Mouse (Mus musculus) intestine, postnatal 0 days (tissue): ENCODE data around the gene Mink1. TPM values are rescaled to one million over a fixed set of nuclear protein-coding genes. Genes with fewer than 3 reads are reported as not detected.
"Not testable (repeated sequence)": the region's sequence is repeated elsewhere in the genome, so short reads cannot be mapped to it uniquely, and the experiment has no call there.

Source experiments
- ATAC-seq: fragments of 200-750 bp; cut with Nextera tagmentation; 2 replicates; pipeline ENCODE4 v1.8.0; 2017; ENCODE audit warnings: mild to moderate bottlenecking, moderate TSS enrichment, moderate library complexity
- H3K27ac ChIP-seq: fragments of 300-500 bp; sonication (generic); 2 replicates; pipeline ENCODE4 v1.5.1; 2014; ENCODE audit warnings: mild to moderate bottlenecking, low read depth, low read length, moderate library complexity
- H3K27me3 ChIP-seq: fragments of 300-500 bp; sonication (generic); replicated peaks from 2 replicates; pipeline ENCODE4 v1.6.1; 2014; ENCODE audit warnings: low read length, mixed read lengths; ENCODE audit not compliant: control insufficient read depth, insufficient read depth
- H3K36me3 ChIP-seq: fragments of 300-500 bp; sonication (generic); 2 replicates; pipeline ENCODE4 v1.6.1; 2014; ENCODE audit warnings: mild to moderate bottlenecking, moderate library complexity; ENCODE audit not compliant: control insufficient read depth, insufficient read depth
- H3K4me1 ChIP-seq: fragments of 300-500 bp; sonication (generic); replicated peaks from 2 replicates; pipeline ENCODE4 v1.6.1; 2014; ENCODE audit warnings: antibody characterized with exemption, low read length, mixed read lengths; ENCODE audit not compliant: control insufficient read depth, insufficient read depth
- H3K4me2 ChIP-seq: fragments of 300-500 bp; sonication (generic); replicated peaks from 2 replicates; pipeline ENCODE4 v1.6.1; 2014; ENCODE audit warnings: low read depth, mild to moderate bottlenecking, moderate library complexity
- H3K4me3 ChIP-seq: fragments of 300-500 bp; sonication (generic); 2 replicates; pipeline ENCODE4 v1.5.1; 2014; ENCODE audit warnings: low read depth, low read length
- H3K9ac ChIP-seq: fragments of 300-500 bp; sonication (generic); 2 replicates; pipeline ENCODE4 v1.6.1; 2014; ENCODE audit warnings: mild to moderate bottlenecking, low read depth, low read length
- H3K9me3 ChIP-seq: fragments of 300-500 bp; sonication (generic); 2 replicates; pipeline ENCODE4 v1.6.1; 2016; ENCODE audit warnings: mixed run types; ENCODE audit not compliant: control insufficient read depth
- CTCF ChIP-seq: sonication (generic); IDR thresholded peaks from 2 replicates; pipeline ENCODE4 v1.5.1; 2016; ENCODE audit warnings: low read depth, mild to moderate bottlenecking, control low read depth, antibody characterized with exemption, moderate library complexity
- WGBS: fragments of 180-500 bp; shearing (Covaris S2); extraction: QIAGEN DNeasy Blood & Tissue Kit; methylation state at CpG from one replicate; pipeline ENCODE4 v1.1.7; 2014; 5-methylcytosine and 5-hydroxymethylcytosine counted together
- polyA plus RNA-seq: library from polyadenylated mRNA; unstranded; fragments of >200 nt; fragmentation: Nextera tagmentation; extraction: Ambion mirVana; gene quantifications from 2 replicates; pipeline ENCODE4 v1.2.1, GENCODE M21; 2015

Gene Mink1
- polyA plus RNA-seq, 1 experiment from 2014 or later = 5.8 TPM

DNA sequence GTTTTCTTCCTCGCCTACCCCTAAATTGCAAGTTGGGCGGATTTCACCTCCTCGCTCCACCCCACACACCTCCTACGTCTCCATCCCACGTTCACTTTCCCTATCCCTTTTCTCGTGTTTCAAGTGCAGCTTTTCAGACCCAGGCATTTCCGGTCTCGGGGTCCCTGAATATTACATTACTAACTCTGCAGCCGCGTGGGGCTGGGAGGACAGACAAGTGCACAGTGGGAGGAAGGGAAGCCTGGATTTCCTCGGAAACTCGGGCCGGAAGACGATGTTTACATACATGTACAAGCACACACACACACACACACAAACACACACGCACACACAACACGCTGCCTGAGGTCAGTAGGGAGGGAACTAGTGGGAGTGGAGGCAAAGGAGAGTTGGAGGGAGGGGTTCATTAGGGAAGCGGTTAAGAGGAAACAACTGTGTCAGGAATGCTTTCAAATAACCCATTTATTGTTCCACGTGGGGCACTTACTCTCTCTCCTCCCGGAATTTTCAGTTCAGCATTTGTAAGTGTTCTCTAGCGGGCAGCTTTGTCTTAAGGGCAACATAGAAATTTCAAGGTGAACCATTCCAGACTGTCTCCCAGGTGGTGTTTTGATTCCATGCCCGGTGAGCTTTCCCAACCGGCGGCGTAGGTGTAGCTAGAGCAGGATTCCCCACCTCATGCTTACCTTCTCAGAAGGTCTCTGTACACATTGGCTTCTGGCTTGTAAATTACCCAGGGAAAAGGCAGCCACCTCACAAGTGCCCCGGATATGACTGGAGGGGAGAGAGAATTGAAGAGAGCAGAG lies 992 bp downstream of the Mink1 start:
- Histone ChIP-seq H3K9me3 (no peaks in the 10 kb centered on the region), H3K27me3 (no peaks in the 10 kb centered on the region), H3K27ac (peak overlapping the region; percentile 80), H3K4me1 (no peaks in the 10 kb centered on the region), H3K9ac (peak overlapping the region; percentile 78; the same call in 1 of the 2 replicates), H3K4me2 (peak overlapping the region; percentile 98), H3K4me3 (peak overlapping the region; percentile 91), H3K36me3 (peaks cover 13% of the 10 kb centered on the region; the same call in 1 of the 2 replicates)
- WGBS = 2% methylated on average over 25 of the region's 25 CpGs
- ATAC-seq = no peak
- no peak for TF ChIP-seq CTCF

GRCm38 (mm10) chr11:70564276-70564873 lies 1.7 kb downstream of the Mink1 start:
- Histone ChIP-seq H3K9ac (no peak overlapping the region), H3K4me1 (no peaks in the 10 kb centered on the region), H3K27me3 (no peaks in the 10 kb centered on the region), H3K4me2 (peak overlapping the region; percentile 98), H3K4me3 (peak overlapping the region; percentile 91), H3K27ac (peak overlapping the region; percentile 80; the same call in 1 of the 2 replicates), H3K36me3 (peaks cover 13% of the 10 kb centered on the region; the same call in 1 of the 2 replicates), H3K9me3 (no peaks in the 10 kb centered on the region)
- TF ChIP-seq CTCF = peak; percentile 51
- WGBS = 9% methylated on average over 4 of the region's 4 CpGs
- ATAC-seq = no peak

- Histone ChIP-seq H3K4me3 (no peak overlapping the region), H3K27me3 (no peaks in the 10 kb centered on the region), H3K4me1 (no peaks in the 10 kb centered on the region), H3K9ac (no peak overlapping the region), H3K27ac (no peak overlapping the region; the same call in 1 of the 2 replicates), H3K9me3 (no peaks in the 10 kb centered on the region), H3K36me3 (peaks cover 13% of the 10 kb centered on the region; the same call in 1 of the 2 replicates), H3K4me2 (no peak overlapping the region)
- TF ChIP-seq CTCF = no peak
- ATAC-seq = no peak
- WGBS = 68% methylated on average over 7 of the region's 7 CpGs
Observed at GRCm38 (mm10) chr11:70566586-70566985, 3.9 kb downstream of the Mink1 start.

DNA sequence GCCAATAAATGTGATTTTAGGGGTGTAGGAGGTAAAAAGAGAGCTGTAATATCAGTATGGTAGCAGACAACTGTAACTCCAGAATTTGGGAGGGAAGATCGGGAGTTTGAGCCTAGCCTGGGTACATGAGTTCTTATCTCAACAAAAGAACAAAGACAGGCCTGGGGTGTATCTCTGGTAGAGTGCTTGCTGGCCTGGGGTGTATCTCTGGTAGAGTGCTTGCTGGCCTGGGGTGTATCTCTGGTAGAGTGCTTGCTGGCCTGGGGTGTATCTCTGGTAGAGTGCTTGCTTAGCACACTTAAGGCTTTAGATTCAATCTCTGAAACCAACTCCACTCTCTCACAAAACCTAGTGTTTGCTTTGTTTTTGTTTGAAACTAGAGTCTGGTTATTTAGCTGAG lies 7.9 kb downstream of the Mink1 start:
- H3K9me3 ChIP-seq, H3K4me3 ChIP-seq, ATAC-seq, H3K27ac ChIP-seq, H3K9ac ChIP-seq, H3K4me1 ChIP-seq, H3K27me3 ChIP-seq, H3K4me2 ChIP-seq: not testable (repeated sequence)
- WGBS = 87% methylated on average over 1 of the region's 1 CpGs
- H3K36me3 ChIP-seq = peaks cover 13% of the 10 kb centered on the region; the same call in 1 of the 2 replicates

GRCm38 (mm10) chr11:70571641-70572040 lies 9.0 kb downstream of the Mink1 start:
- TF ChIP-seq CTCF = no peak
- 72% methylated on average over 1 of the region's 1 CpGs for WGBS
- no peak overlapping the region for H3K4me2 ChIP-seq
- peaks cover 13% of the 10 kb centered on the region; the same call in 1 of the 2 replicates for H3K36me3 ChIP-seq
- no peaks in the 10 kb centered on the region for H3K9me3 ChIP-seq
- no peak overlapping the region for H3K9ac ChIP-seq
- no peak for ATAC-seq
- no peaks in the 10 kb centered on the region for H3K4me1 ChIP-seq
- H3K4me3 ChIP-seq = no peak overlapping the region
- H3K27ac ChIP-seq = no peak overlapping the region
- H3K27me3 ChIP-seq = no peaks in the 10 kb centered on the region

GRCm38 (mm10) chr11:70572348-70572902 lies 9.7 kb downstream of the Mink1 start:
- 40% methylated on average over 5 of the region's 5 CpGs for WGBS
- Histone ChIP-seq H3K4me2 (no peak overlapping the region), H3K4me1 (0 out of 2 replicates have a peak, but pooled peaks cover 3% of the 10 kb centered on the region), H3K4me3 (no peak overlapping the region), H3K36me3 (peaks cover 7% of the 10 kb centered on the region; the same call in 1 of the 2 replicates), H3K27ac (no peak overlapping the region), H3K9me3 (no peaks in the 10 kb centered on the region), H3K9ac (no peak overlapping the region), H3K27me3 (no peaks in the 10 kb centered on the region)
- no peak for ATAC-seq
- no peak for TF ChIP-seq CTCF
